Mouse (Mus musculus) cerebellum, adult 9-10 months (tissue): ENCODE results near the gene 1700010B08Rik.
A peak's percentile ranks its signal among the peaks of the same experiment; 100 is the strongest.

Experiments
- DNase-seq: peaks from one replicate; pipeline ENCODE4 v3.0.0; 2022

The 1700010B08Rik gene

GRCm38 (mm10) chr2:173722251-173722857 is 3.1 kb downstream of the 1700010B08Rik start:
- no peak for DNase-seq

DNA sequence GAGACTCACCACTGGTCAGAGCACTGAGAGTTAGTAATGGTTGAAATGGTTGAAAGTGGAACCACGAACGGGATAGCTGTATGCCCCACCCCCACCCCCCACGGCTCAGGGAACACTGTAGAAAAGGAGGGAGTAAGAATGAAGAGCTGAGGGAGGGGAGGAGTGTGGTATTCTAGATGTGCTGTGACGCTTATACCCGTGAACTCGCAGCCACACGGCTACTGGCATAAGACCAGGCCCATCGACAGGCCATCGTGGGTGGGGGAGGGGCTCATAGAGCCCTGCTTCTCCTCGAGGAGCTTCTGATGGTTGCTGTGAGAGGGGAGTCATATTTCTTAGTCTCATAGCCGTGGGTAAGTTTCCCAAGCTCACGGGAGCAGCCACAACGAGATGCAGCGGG is 5.2 kb downstream of the 1700010B08Rik start:
- DNase-seq: no peak

DNA sequence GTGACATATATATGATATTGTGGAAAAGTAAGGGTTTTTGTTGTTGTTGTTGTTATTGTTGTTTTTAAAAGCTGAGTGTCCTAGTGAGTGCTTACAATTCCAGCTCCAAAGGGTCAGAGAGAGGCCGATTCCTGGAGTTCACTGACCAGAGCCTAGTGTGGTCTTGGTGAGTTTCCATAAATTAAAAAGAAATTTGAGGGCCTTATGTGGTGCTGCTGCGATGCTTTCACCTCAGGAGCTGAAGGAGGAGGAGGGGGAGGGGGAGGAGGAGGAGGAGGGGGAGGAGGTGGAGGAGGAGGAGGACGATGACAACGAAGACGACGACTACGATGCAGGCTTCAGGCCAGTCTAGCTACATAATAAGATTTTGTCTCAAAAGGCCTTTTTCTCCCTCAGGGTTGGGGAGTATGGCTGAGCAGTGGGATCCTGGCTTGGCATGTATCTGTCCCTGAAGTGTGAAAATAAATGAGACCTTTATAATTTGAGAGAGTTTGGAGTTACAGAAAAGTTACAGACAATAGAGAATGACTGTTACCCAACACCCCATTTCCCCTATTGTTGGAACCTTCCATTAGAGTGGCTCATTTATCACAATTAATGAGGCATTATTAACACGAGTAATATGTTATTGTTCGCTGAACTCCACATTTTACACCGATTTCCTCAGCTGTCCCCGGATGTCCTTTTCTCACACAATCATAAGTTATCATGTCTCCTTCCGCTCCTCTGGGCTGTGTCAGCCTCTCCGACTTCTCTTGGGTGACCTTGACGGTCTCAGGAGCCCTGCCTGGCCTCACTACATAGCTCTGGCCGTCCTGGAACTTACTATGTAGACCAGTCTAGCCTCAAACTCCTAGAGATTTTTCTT is 6.0 kb downstream of the 1700010B08Rik start:
- DNase-seq: no peak

DNA sequence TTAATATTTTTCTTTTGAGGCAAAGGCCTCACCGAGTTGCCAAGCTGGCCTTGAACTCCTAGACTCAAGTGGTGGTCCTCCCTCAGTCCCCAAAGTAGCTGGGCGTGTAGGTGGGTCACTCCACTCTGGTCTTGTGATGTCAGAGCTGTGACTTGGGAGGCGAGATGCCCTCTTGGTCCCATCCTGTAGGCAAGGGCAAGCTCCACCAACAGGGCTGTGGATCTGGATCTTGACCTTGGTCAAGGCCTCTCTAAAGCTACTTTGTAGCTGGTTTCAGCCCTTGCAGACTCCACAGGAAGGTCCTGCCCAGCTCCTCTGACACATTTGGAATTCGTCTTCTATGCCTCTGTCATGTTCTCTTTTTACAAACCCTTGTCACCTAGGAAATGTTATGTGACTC is 6.6 kb downstream of the 1700010B08Rik start:
- DNase-seq: no peak

- no peak for DNase-seq
Measured at GRCm38 (mm10) chr2:173730444-173730966, 11.3 kb downstream of the 1700010B08Rik start.

- DNase-seq: no peak
Measured at GRCm38 (mm10) chr2:173734426-173734825, 15.2 kb downstream of the 1700010B08Rik start.

DNA sequence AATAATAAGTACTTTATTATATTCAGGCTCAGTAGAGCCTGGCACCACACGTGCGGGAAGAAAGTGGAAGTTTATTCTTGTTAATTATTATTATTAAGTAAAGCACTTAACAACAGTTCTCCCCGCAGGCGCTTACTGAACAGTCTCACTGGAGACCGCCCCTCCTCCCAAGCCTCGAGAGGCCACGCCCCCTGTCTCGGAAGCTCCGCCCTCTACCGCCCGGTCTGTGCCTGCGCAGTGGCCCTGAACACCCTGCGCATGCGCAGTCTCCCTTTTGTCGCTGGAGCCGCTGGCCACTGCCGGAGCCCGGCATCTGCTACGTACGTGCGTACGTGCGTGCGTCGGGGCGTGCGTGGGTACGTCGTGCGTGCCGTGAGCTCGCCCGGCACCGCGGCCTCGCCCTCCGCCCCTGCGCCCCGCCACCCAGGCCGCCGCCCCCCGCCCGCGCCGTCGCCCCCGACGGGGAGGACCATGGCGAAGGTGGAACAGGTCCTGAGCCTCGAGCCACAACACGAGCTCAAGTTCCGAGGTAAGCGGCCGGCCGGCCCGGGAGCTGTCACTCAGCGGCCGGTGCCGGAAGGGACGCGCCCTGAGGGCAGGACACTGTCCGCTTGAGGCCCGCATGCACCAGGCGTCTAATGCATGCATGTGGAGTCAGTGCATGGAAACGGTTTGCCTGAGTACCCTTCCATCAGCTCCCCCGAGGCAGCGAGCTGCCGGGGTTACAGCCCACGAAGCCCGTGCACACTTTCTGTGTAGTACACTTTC is 18.2 kb downstream of the 1700010B08Rik start, which contains the start of gene Vapb:
Vapb (plus strand) TSS at position 290 of the 768 bp plus-strand sequence.
- DNase-seq: peak; percentile 98

DNA sequence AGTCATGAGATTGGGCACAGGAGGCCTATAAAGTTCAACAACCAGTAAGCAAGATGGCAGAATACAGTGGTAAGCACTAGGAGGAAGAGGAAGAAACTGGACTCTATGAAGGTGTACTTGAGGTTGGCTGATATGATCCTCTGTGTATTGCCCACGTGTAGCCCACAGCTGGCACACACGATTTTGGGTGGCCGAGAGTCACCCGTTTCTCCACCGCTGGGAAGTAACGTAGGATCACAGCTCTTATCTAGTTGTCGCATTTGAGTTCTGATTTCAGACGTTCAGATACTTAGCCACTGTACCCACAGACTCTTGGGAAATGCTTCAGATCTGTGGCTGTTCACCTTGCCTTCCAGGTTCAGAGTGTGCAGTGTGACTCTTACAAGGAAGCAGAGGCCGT is 19.0 kb downstream of the 1700010B08Rik start:
- no peak for DNase-seq

DNA sequence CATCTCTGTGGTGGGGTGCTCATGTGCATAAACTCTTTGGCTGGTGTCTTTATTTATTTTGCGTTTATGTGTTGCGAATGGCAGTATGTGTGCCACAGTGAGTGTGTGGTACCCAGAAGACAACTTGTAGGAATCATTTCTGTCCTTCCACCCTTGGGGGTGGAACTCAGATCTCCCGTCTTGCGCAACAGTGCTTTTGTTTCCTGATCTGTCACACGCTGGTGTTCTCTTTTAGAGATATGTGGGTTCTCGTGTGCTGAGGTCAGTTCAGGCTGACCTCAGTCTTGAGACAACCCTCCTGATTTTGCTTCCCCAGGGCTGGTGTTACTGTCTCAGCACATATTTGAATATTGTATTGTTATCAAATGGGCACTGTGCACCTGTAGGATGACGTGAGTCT is 19.9 kb downstream of the 1700010B08Rik start:
- DNase-seq: no peak

DNA sequence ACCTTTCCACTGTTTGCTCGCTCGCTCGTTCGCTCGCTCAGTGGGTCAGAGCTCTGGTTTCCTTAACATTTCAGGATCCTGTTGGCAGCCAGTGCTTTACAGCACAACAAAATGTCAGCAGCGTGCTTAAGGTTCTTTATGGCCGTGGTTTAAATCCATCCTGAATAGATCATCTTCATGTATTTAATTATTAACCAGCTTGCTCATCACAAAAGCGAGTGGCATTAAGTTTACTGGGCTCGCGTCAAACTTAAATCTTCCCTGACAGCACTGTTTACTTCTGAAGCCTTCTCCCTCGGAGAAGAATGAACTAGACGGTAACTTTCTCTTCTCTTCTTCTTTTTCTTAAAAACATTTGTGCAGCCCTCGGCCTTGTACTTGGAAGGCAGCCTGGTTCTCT is 22.9 kb downstream of the 1700010B08Rik start:
- no peak for DNase-seq

DNA sequence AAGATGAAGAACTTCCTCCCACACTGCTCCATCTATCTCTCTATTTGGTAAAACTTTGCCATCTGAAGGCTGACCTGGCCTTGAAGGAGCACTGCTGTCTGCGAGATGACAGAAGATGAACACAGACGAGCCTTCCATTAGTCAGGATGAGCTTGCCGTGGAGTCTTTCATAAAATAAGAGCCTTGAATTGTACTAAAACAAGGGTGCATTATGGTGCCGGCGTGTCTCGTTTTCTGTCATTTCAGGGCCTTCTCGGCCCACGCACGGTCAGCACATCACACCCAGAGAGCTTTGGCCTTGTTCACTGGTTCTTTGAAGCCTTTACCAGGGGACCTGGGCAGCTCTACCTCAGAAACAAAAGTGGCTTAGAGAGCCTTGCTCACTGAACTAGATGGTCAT is 23.5 kb downstream of the 1700010B08Rik start:
- DNase-seq: no peak

- DNase-seq: no peak
Measured at GRCm38 (mm10) chr2:173744070-173744815, 25.0 kb downstream of the 1700010B08Rik start.

GRCm38 (mm10) chr2:173748961-173749659 is 29.9 kb downstream of the 1700010B08Rik start:
- no peak for DNase-seq

- DNase-seq: no peak
Measured at GRCm38 (mm10) chr2:173755433-173756144, 36.4 kb downstream of the 1700010B08Rik start.

DNA sequence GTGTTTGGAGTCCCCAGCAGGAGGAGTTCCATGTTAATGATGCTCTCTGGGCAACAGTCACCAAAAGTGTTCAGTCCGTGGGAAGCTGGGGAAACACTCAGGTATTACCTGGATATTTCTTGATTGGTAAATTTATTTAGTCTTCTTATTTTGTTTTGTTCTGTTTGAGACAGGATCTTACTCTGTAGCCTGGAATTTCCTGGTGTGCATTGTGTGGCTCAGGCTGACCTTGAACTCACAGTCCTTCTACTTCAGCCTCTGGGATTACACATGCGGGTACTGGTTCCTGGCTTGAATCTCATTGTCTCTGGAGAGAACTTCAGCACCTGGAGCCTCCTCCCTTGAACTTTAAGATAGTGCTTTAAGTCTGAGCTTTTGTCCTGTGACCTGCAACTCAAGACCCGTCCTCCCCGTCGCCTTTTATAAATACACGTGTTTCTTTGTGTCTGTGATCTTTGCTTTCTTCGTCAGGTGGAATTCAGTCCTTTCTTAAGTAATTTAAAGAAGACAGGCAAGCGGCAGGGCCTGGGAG is 38.5 kb downstream of the 1700010B08Rik start:
- no peak for DNase-seq

DNA sequence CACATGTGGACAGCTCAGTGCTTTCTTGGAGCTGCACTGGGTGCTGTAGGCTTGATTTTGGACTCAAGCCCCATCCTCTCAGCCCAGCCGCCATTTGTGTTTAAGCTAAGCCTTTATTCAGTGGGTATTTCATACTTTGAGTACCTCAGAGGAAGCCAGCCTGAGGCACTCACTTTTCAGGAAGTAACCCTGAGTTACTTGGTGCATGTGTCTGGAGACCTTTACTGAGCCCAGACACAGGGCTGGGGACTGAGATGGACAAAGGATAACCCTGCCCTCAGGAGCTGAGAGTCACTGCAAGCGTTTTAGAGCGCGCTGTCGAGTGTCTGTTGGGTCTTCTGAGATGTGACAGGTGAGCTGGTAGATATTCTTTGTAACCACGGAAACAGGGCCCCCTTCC is 41.4 kb downstream of the 1700010B08Rik start:
- DNase-seq: no peak

- DNase-seq: no peak
Measured at GRCm38 (mm10) chr2:173764629-173765028, 45.4 kb downstream of the 1700010B08Rik start.

DNA sequence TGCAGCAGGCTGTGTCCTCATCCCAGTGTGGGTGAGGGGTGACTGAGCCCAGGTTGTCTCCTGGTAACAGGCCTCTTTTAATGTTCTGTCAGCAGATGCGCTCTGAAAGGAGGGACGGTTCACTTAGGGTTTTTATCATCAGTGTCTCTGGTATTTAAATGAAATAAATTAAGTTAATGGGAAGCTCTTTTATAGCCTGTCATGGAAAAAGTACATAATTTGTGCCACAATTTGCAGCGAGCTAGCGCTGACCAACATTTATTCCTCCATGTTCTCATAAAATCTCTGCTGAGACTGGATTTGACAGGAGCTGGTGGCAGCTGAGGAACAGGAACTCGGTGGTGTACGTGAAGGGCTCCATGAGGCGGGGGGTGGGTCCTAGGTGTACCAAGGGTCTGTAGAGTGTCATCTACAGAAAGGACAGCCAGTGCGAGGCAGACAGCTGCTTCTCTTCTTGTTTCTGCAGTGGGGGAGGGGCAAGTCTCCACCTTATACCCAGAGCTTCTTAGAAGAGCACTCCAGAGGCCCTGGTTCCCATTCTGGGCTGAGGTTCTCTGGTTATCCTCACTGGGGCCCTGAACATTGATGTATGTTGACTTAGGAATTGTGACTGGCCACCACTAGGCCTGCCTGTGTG is 48.9 kb downstream of the 1700010B08Rik start:
- DNase-seq: no peak

GRCm38 (mm10) chr2:173769183-173769582 is 50.0 kb downstream of the 1700010B08Rik start:
- DNase-seq: no peak

DNA sequence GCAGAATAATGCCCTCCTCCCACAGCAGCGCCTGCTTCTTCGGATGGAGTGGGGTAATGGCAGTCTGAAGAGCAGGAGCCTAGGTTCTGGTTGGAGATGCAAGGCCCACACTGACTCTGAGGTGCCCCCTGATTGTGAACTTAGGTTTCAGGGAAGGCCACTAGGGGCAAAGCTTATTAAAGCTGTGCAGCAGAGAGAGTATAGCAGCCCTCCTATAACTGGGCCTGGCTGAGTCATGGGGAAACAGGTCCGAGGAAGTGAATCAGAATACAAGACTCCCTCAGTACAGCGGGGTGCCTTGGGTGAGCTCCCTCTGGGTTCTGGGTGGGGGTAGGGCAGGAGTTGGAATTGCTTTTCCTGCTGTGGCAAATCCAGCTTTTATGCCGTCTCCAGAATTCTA is 51.4 kb downstream of the 1700010B08Rik start:
- no peak for DNase-seq
